Mouse (Mus musculus) liver, embryonic 15.5 days (tissue): Measurements from ENCODE around the gene Tbata. TPM values are rescaled to one million over a fixed set of nuclear protein-coding genes. Genes with fewer than 3 reads are reported as not detected.
A peak's percentile ranks its signal among the peaks of the same experiment; 100 is the strongest.

ENCODE experiments used
- ATAC-seq: fragments of 200-750 bp; cut with Nextera tagmentation; 2 replicates; pipeline ENCODE4 v1.8.0; 2017; ENCODE audit warnings: moderate number of reproducible peaks, mild to moderate bottlenecking, moderate library complexity; ENCODE audit not compliant: insufficient read depth
- H3K27ac ChIP-seq: fragments of 300-500 bp; sonication (generic); replicated peaks from 2 replicates; pipeline ENCODE4 v1.5.1; 2015; ENCODE audit warnings: mild to moderate bottlenecking, inconsistent platforms
- H3K27me3 ChIP-seq: fragments of 300-500 bp; sonication (generic); 2 replicates; pipeline ENCODE4 v1.6.1; 2015; ENCODE audit warnings: mild to moderate bottlenecking, inconsistent platforms
- H3K36me3 ChIP-seq: fragments of 300-500 bp; sonication (generic); replicated peaks from 2 replicates; pipeline ENCODE4 v1.6.1; 2015; ENCODE audit warnings: moderate library complexity, mild to moderate bottlenecking, inconsistent platforms
- H3K4me1 ChIP-seq: fragments of 300-500 bp; sonication (generic); replicated peaks from 2 replicates; pipeline ENCODE4 v1.6.1; 2015; ENCODE audit warnings: inconsistent platforms
- H3K4me2 ChIP-seq: fragments of 300-500 bp; sonication (generic); 2 replicates; pipeline ENCODE4 v1.6.1; 2015; ENCODE audit warnings: moderate library complexity, mild to moderate bottlenecking, inconsistent platforms
- H3K4me3 ChIP-seq: fragments of 300-500 bp; sonication (generic); replicated peaks from 2 replicates; pipeline ENCODE4 v1.5.1; 2015; ENCODE audit warnings: mild to moderate bottlenecking, inconsistent platforms
- H3K9ac ChIP-seq: fragments of 300-500 bp; sonication (generic); 2 replicates; pipeline ENCODE4 v1.6.1; 2015; ENCODE audit warnings: moderate library complexity, mild to moderate bottlenecking, inconsistent platforms
- H3K9me3 ChIP-seq: fragments of 300-500 bp; sonication (generic); replicated peaks from 2 replicates; pipeline ENCODE4 v1.6.1; 2016; ENCODE audit warnings: inconsistent platforms
- WGBS: fragments of 180-500 bp; shearing (Covaris S2); methylation state at CpG from one replicate; pipeline ENCODE4 v1.1.7; 2015; ENCODE audit warnings: mixed read lengths; ENCODE audit not compliant: insufficient replicate concordance; 5-methylcytosine and 5-hydroxymethylcytosine counted together
- polyA plus RNA-seq: library from polyadenylated mRNA; unstranded; fragments of >200 nt; fragmentation: Nextera tagmentation; extraction: Ambion mirVana; gene quantifications from 2 replicates; pipeline ENCODE4 v1.2.1, GENCODE M21; 2015

Tbata gene
- polyA plus RNA-seq, 1 experiment from 2014 or later: not detected

DNA sequence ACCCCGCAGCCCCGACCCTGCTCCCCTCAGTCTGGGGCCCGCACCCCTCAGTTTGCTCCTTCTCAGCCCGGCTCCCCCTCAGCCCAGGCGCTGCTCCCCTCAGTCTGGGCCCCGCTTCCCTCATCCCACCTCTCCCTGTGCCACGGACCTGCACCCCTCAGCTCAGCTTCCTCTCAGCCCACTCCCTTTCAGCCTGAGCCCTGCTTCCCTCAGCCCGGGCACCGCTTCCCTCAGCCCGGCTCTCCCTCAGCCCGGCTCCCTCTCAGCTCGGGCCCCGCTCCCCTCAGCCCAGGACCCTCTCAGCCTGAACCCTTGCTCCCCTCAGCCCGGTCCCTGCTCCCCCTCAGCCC, 25.0 kb upstream of the Tbata start:
- Histone ChIP-seq H3K9ac (peak overlapping the region; percentile 91), H3K4me1 (peaks cover 59% of the 10 kb centered on the region), H3K4me3 (peak overlapping the region; percentile 91), H3K9me3 (no peaks in the 10 kb centered on the region), H3K36me3 (no peaks in the 10 kb centered on the region), H3K27ac (peak overlapping the region; percentile 89), H3K27me3 (peaks cover 9% of the 10 kb centered on the region; the same call in 1 of the 2 replicates), H3K4me2 (peak overlapping the region; percentile 100)
- ATAC-seq: peak; percentile 22
- WGBS: 2% methylated on average over 14 of the region's 14 CpGs

DNA sequence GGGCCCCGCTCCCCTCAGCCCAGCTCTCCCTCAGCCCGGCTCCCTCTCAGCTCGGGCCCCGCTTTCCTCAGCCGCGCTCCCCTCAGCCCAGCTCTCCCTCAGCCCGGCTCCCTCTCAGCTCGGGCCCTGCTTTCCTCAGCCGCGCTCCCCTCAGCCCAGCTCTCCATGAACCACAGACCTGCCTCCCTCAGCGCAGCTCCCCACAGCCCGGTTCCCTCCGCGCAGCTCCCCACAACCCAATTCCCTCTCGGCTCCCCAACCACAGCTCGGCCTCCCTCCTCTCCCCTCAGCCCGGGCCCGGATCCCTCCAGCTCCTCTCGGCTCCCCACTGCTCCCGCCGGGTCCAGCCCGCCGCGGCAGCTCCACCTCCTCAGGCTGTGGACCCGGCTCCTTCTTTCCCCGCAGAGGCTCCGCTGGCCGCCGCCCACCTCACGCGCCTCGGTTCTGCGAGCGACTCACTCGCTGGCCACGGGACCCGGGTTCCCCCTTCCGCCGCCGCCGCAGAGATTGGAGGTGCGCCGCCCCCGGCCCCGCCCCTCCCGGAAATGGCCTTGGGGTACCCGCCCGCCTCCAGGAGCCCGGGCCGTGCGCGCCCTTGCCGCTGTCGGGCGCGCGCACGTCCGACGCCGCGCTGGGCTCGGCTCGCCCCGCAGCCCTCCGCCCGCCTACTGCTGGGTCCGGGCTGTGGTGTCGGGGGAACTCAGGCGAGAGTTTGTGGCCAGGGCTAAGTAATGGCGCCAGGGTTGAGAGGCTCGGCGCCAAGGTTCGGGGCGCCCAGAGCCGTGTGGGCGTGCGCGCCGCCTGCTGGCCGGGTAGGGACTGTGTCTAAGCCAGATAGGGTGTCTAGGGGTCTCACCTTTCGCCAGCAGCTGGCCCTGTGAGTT, 24.4 kb upstream of the Tbata start, which contains the start of gene Sgpl1:
Gene Sgpl1, minus strand, starts transcription at position 547 of the 884 bp plus-strand sequence.
- Histone ChIP-seq H3K36me3 (no peaks in the 10 kb centered on the region), H3K9me3 (no peaks in the 10 kb centered on the region), H3K27me3 (peaks cover 9% of the 10 kb centered on the region; the same call in 1 of the 2 replicates), H3K4me2 (peak within 1 kb of the TSS; percentile 100), H3K4me3 (peak within 1 kb of the TSS; percentile 91), H3K9ac (peak within 1 kb of the TSS; percentile 91), H3K4me1 (peaks cover 59% of the 10 kb centered on the region), H3K27ac (peak within 1 kb of the TSS; percentile 89)
- under 1% methylated on average over 81 of the region's 82 CpGs for WGBS
- peak; percentile 86 for ATAC-seq

- no peak overlapping the region; the same call in 1 of the 2 replicates for H3K4me3 ChIP-seq
- H3K27ac ChIP-seq: peak overlapping the region; percentile 89
- H3K4me2 ChIP-seq: peak overlapping the region; percentile 52
- no peak overlapping the region for H3K9ac ChIP-seq
- H3K4me1 ChIP-seq: peaks cover 66% of the 10 kb centered on the region
- no peaks in the 10 kb centered on the region for H3K36me3 ChIP-seq
- 28% methylated on average over 3 of the region's 3 CpGs for WGBS
- H3K27me3 ChIP-seq: peaks cover 9% of the 10 kb centered on the region; the same call in 1 of the 2 replicates
- ATAC-seq: no peak
- no peaks in the 10 kb centered on the region for H3K9me3 ChIP-seq
These were observed 22.3 kb upstream of the Tbata start for GRCm38 (mm10) chr10:61149476-61149875.

DNA sequence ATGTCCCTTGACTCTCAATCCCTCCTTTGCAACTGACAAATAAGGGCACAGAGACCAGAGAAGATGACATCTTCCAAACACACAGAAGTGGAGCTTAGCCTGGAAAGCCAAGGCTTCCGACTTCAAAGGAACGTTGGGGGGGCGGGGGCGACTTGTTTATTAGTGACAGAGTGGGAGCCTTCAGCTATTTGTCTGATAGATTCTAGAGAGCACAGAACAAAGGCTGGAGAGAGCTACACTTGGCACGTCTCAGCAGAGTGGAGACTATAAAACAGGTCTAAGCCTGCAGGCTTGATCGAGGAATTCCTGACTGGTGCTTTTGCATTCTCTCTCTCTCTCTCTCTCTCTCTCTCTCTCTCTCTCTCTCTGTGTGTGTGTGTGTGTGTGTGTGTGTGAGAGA, 21.1 kb upstream of the Tbata start:
- ATAC-seq: no peak
- Histone ChIP-seq H3K9ac (no peak overlapping the region), H3K36me3 (no peaks in the 10 kb centered on the region), H3K4me2 (no peak overlapping the region), H3K27ac (no peak overlapping the region), H3K4me1 (peaks cover 62% of the 10 kb centered on the region), H3K4me3 (no peak overlapping the region), H3K9me3 (no peaks in the 10 kb centered on the region), H3K27me3 (peaks cover 9% of the 10 kb centered on the region; the same call in 1 of the 2 replicates)
- 46% methylated on average over 6 of the region's 6 CpGs for WGBS

DNA sequence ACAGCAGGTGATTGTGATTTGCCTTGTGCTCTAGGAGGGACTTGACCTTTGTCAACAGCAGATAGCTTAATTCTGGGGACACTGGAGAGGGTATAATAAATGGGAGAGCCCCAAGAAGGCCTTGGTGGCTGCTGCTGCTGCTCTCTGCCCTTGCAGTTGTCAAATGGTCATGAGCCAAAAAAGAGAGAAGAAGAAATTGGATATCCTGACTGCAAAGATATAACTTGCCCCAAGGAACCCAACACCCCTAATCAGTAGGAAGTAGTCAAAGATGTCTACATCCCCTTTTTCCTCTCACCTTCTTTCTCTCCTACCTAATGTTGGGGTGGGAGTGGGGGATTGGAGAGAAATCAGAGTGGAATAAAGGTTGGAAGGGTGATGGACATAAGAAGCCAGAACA, 19.6 kb upstream of the Tbata start:
- no peaks in the 10 kb centered on the region for H3K9me3 ChIP-seq
- H3K4me1 ChIP-seq: peaks cover 47% of the 10 kb centered on the region
- no peaks in the 10 kb centered on the region for H3K27me3 ChIP-seq
- no peak for ATAC-seq
- no peak overlapping the region for H3K9ac ChIP-seq
- H3K4me3 ChIP-seq: no peak overlapping the region
- H3K36me3 ChIP-seq: no peaks in the 10 kb centered on the region
- no peak overlapping the region for H3K27ac ChIP-seq
- no peak overlapping the region for H3K4me2 ChIP-seq

DNA sequence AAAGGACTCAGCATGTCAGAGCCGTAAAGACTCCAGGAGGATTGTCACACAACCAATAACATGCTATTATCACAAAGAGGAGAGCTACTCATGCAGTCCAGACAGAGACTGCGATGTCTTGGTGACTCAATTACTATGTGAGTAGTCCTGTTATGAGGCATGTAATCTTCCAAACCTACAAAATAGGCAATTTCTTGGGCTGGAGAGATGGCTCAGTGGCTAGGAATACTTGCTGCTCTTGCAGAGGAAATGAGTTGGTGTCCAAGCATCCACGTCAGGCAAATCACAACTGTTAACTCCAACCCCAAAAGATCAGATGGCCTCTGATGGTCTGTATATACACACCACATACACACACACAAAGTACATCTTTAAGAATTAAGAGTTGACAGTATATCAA, 16.1 kb upstream of the Tbata start:
- Histone ChIP-seq H3K4me1 (peaks cover 18% of the 10 kb centered on the region), H3K36me3 (no peaks in the 10 kb centered on the region), H3K4me3 (no peak overlapping the region), H3K9ac (no peak overlapping the region), H3K27ac (no peak overlapping the region), H3K4me2 (no peak overlapping the region), H3K9me3 (no peaks in the 10 kb centered on the region), H3K27me3 (no peaks in the 10 kb centered on the region)
- 62% methylated on average over 3 of the region's 3 CpGs for WGBS
- no peak for ATAC-seq

DNA sequence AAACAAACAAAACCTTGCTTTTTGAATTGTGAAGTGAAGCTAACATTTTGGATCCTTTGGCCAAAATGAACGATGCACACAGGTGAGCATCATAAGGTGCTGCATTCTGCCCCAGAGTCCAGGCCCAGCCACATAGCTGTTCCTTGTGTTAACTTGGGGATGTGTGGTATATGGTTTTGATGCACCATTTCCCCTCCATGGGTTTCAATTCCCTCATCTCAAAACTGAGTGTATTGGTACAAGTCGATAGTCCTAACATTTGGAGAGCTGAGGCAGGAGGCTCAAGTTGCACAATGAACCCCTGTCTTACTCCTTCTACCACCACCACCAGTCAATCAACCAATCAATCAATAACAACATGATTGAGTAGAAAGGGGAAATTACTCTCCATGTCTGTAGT, 15.3 kb upstream of the Tbata start:
- Histone ChIP-seq H3K36me3 (no peaks in the 10 kb centered on the region), H3K4me3 (no peak overlapping the region), H3K27me3 (no peaks in the 10 kb centered on the region), H3K9me3 (no peaks in the 10 kb centered on the region), H3K27ac (no peak overlapping the region), H3K9ac (no peak overlapping the region), H3K4me2 (no peak overlapping the region), H3K4me1 (peaks cover 10% of the 10 kb centered on the region)
- 76% methylated on average over 2 of the region's 2 CpGs for WGBS
- ATAC-seq: no peak

- no peaks in the 10 kb centered on the region for H3K27me3 ChIP-seq
- H3K4me1 ChIP-seq: peaks cover 4% of the 10 kb centered on the region; the same call in 1 of the 2 replicates
- H3K27ac ChIP-seq: no peak overlapping the region
- no peak overlapping the region for H3K4me2 ChIP-seq
- no peaks in the 10 kb centered on the region for H3K9me3 ChIP-seq
- WGBS: 60% methylated on average over 3 of the region's 3 CpGs
- H3K9ac ChIP-seq: no peak overlapping the region
- no peak overlapping the region for H3K4me3 ChIP-seq
- ATAC-seq: no peak
- no peaks in the 10 kb centered on the region for H3K36me3 ChIP-seq
These were observed 13.2 kb upstream of the Tbata start for GRCm38 (mm10) chr10:61158594-61158993.

DNA sequence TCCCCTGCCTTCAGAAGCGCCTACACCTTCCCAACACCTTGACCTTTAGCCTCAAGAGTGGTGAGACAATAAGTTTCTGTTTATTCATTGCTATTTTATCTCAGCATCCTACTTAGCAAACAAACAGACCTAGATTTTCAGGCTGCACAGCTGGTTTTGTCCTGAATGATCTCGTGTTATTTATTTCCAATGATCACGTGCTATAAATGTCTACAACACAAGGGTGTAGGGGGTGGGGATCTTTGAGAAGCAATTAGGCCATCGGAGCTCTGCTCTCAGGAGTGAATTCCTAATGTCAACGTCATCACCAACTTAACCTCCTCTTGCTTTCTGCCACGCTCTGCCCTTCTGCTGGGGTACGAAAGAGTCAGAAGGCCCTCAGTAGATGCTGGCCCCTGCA, 11.7 kb upstream of the Tbata start:
- Histone ChIP-seq H3K4me3 (no peak overlapping the region), H3K27me3 (no peaks in the 10 kb centered on the region), H3K9me3 (no peaks in the 10 kb centered on the region), H3K9ac (no peak overlapping the region), H3K4me2 (no peak overlapping the region), H3K27ac (no peak overlapping the region), H3K4me1 (no peaks in the 10 kb centered on the region), H3K36me3 (no peaks in the 10 kb centered on the region)
- 65% methylated on average over 7 of the region's 7 CpGs for WGBS
- ATAC-seq: no peak

GRCm38 (mm10) chr10:61160671-61161070, 11.1 kb upstream of the Tbata start:
- Histone ChIP-seq H3K4me3 (no peak overlapping the region), H3K9ac (no peak overlapping the region), H3K27me3 (no peaks in the 10 kb centered on the region), H3K4me1 (no peaks in the 10 kb centered on the region), H3K27ac (no peak overlapping the region), H3K4me2 (no peak overlapping the region), H3K36me3 (no peaks in the 10 kb centered on the region), H3K9me3 (no peaks in the 10 kb centered on the region)
- WGBS: 60% methylated on average over 4 of the region's 4 CpGs
- ATAC-seq: no peak

DNA sequence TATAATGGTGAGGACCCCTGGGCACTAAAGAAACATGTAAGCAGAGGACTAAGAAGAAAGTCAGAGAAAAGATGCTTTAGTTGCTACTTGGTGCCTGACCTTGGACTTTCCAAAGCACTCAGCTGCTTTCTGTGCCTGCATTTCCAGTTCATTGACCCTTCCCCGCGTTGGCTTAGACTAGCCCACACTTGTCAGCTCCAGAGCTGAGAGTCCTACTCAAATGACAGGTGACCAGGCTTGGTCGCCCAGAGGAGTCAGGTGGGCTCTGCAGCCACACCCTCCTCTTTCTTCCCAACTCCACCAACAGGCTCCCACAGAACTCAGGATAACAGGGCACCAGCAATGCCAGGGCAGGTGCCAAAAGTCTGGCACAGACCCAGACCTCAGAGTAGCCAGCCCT, 9.4 kb upstream of the Tbata start:
- Histone ChIP-seq H3K27me3 (no peaks in the 10 kb centered on the region), H3K4me3 (no peak overlapping the region), H3K9me3 (no peaks in the 10 kb centered on the region), H3K36me3 (no peaks in the 10 kb centered on the region), H3K9ac (no peak overlapping the region), H3K27ac (no peak overlapping the region), H3K4me1 (no peaks in the 10 kb centered on the region), H3K4me2 (no peak overlapping the region)
- 63% methylated on average over 3 of the region's 3 CpGs for WGBS
- no peak for ATAC-seq
